Mouse (Mus musculus) kidney, adult 2 months (tissue): ENCODE results near the gene Nsun4. TPM values are rescaled to one million over a fixed set of nuclear protein-coding genes. Genes with fewer than 3 reads are reported as not detected.

ENCODE experiments used
- DNase-seq: peaks from one replicate; pipeline ENCODE4 v3.0.0; 2021
- H3K27ac ChIP-seq: fragments of 200-500 bp; 2 replicates; pipeline ENCODE4 v1.5.1; 2012; ENCODE audit warnings: low read depth, low read length, control low read depth, inconsistent platforms; ENCODE audit not compliant: insufficient read depth
- H3K27me3 ChIP-seq: fragments of 200-500 bp; replicated peaks from 2 replicates; pipeline ENCODE4 v1.6.1; 2012; ENCODE audit warnings: mild to moderate bottlenecking, moderate library complexity, low read length, inconsistent platforms; ENCODE audit not compliant: control insufficient read depth, insufficient read depth
- H3K36me3 ChIP-seq: fragments of 200-500 bp; 2 replicates; pipeline ENCODE4 v1.6.1; 2012; ENCODE audit warnings: mild to moderate bottlenecking, moderate library complexity, low read length, inconsistent platforms; ENCODE audit not compliant: control insufficient read depth, insufficient read depth
- H3K4me1 ChIP-seq: fragments of 200-500 bp; 2 replicates; pipeline ENCODE4 v1.6.1; 2011; ENCODE audit warnings: low read length; ENCODE audit not compliant: control insufficient read depth, insufficient read depth
- H3K4me3 ChIP-seq: fragments of 200-500 bp; 2 replicates; pipeline ENCODE4 v1.5.1; 2011; ENCODE audit warnings: mild to moderate bottlenecking, low read depth, low read length, control low read depth; ENCODE audit not compliant: insufficient read depth
- CTCF ChIP-seq: fragments of 200-500 bp; conservative IDR thresholded peaks from 2 replicates; pipeline ENCODE4 v1.5.1; 2011; ENCODE audit warnings: low read depth, mild to moderate bottlenecking, control low read depth, low read length, moderate library complexity, mixed read lengths; ENCODE audit not compliant: insufficient read depth, insufficient read length
- POLR2A ChIP-seq: fragments of 200-500 bp; IDR thresholded peaks from one replicate; pipeline ENCODE4 v1.6.1; 2011; ENCODE audit warnings: low read depth, low read length, control low read depth
- WGBS: fragments of 180-500 bp; shearing (Covaris S2); methylation state at CpG from one replicate; pipeline ENCODE4 v1.1.7; 2018; 5-methylcytosine and 5-hydroxymethylcytosine counted together
- polyA plus RNA-seq: library from polyadenylated mRNA; depleted of rRNA; stranded (reverse); fragments of >200 nt; gene quantifications from 2 replicates; pipeline ENCODE4 v1.2.3, GENCODE M21; 2012

Gene Nsun4
- polyA plus RNA-seq, 1 experiment: 16.7 TPM

DNA sequence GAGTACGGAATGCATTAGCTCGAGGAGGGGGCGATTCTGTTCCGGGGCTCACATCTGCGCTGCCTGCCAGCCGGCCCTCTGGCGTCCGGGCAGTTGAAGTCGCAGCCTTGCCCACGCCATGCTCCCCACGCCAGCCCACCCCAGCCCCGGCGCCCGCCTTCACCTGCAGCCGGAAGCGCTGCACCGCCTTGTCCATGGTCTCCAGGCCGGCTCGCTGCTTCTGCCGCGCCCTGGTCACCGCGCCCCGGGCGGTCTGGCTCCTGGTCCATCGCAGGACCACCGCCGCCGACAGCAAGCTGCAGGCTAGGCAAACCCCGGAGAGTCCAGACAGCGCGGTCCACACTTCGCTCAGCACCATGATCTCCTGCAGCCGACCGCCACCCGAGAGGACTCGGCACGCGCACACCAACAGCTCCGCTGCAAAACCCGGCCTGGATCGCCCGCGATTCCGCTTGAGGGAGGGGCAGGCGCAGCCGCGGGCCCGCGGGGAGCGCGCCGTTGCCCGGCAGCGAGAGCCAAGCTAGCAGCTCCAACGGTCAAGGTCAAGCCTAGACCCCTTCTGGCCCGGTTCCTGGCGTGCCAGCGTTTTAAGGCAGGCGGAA, 36.3 kb downstream of the Nsun4 start:
- no peaks in the 10 kb centered on the region for H3K27me3 ChIP-seq
- peak; percentile 94 for DNase-seq
- peak overlapping the region; percentile 67 for H3K27ac ChIP-seq

DNA sequence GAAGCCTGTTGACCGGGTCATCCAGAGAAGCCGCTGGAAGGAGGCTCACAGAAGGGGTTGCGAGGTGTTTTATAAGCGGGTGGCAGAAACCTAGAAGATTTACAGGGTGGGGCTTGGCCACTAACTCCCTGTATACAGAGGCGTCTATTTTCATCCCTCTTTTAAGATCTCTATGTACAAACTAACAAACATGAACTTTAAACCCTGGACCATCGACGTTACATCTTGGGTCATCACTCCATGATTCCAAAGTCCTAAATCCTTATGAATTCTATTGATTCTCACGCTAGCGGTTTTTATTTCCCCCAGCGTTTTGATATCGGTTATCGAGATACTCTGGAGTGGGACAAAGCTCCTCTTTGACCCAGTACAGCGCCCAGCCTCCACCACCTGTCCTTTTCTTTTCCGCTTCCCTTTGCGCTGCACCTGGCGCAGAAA, 36.8 kb downstream of the Nsun4 start:
- Histone ChIP-seq H3K4me3 (peak overlapping the region; percentile 83), H3K36me3 (no peaks in the 10 kb centered on the region), H3K27ac (peak overlapping the region; percentile 67), H3K27me3 (no peaks in the 10 kb centered on the region), H3K4me1 (peaks cover 14% of the 10 kb centered on the region)
- 5% methylated on average over 16 of the region's 16 CpGs for WGBS
- TF ChIP-seq POLR2A: no peak
- TF ChIP-seq CTCF: no peak
- peak; percentile 51 for DNase-seq

More for the DNA sequence above, 36.3 kb downstream of the Nsun4 start:
- peak overlapping the region; percentile 83 for H3K4me3 ChIP-seq
- 3% methylated on average over 60 of the region's 60 CpGs for WGBS
- no peaks in the 10 kb centered on the region for H3K36me3 ChIP-seq
- H3K4me1 ChIP-seq: peaks cover 14% of the 10 kb centered on the region
- TF ChIP-seq POLR2A: no peak
- TF ChIP-seq CTCF: no peak

DNA sequence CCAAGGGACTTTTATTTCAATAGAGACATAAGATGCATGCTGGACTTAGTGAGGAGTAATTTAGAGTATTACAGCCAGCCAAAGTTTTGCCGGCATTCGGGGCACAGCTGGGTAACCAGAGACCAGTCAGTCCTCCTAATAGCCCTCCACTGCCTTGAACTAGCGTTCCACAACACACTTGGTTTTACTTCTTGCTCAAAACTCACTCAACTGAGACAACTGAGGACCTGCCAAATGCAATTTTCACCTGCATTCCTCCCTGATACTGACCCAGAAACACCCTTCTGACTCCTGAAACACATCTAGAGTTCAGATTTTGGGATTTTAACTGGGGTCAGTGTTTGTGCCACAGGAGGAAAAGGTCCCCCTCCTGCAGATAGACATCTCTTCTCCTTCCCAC, 37.3 kb downstream of the Nsun4 start:
- H3K27ac ChIP-seq: peak overlapping the region; percentile 47
- peak overlapping the region; percentile 83 for H3K4me3 ChIP-seq
- H3K27me3 ChIP-seq: no peaks in the 10 kb centered on the region
- TF ChIP-seq POLR2A: no peak
- no peak for TF ChIP-seq CTCF
- H3K36me3 ChIP-seq: no peaks in the 10 kb centered on the region
- 17% methylated on average over 3 of the region's 3 CpGs for WGBS
- peaks cover 14% of the 10 kb centered on the region for H3K4me1 ChIP-seq
- DNase-seq: peak; percentile 77

DNA sequence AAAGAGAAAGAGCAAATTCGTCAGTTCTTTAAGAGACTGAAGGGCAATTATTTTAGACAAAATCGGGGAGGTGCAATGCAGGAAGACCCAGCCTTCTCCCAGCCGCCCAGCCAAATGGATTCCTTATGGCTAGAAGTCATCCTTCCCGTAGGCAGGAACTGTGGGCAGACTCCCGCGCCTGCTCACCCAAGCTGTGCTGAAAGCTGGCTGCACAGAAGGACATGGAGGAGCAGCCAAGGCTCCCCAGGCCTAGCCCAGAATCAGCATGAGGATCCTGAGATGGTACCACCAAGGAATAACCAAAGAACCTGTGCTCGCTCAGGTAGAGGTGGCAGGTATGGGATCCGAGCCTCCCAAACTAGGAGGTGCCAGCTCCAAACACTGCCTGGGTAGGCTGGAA, 37.7 kb downstream of the Nsun4 start:
- Histone ChIP-seq H3K36me3 (no peaks in the 10 kb centered on the region), H3K4me3 (peak overlapping the region; percentile 83), H3K27me3 (no peaks in the 10 kb centered on the region), H3K27ac (no peak overlapping the region), H3K4me1 (peaks cover 14% of the 10 kb centered on the region)
- TF ChIP-seq POLR2A: no peak
- TF ChIP-seq CTCF: no peak
- no peak for DNase-seq
- 40% methylated on average over 8 of the region's 8 CpGs for WGBS

DNA sequence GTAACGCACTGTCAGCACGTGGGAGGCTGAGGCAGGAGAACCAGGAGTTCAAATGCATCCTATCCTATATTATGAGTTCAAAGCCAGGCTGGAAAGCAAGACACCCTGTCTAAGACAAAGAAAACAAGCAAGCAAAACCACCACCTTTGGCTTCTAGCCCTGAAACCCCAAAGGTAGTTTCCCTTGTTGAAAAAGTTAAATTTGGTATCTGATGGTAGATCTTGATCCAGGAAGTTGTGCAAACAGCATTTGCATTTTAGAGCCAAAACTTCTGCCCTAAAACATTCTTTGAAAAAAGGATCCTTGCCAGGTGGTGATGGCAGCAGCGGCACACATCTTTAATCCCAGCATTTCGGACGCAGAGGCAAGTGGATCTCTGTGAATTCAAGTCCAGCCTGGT, 38.2 kb downstream of the Nsun4 start:
- no peak overlapping the region for H3K4me3 ChIP-seq
- no peaks in the 10 kb centered on the region for H3K27me3 ChIP-seq

DNA sequence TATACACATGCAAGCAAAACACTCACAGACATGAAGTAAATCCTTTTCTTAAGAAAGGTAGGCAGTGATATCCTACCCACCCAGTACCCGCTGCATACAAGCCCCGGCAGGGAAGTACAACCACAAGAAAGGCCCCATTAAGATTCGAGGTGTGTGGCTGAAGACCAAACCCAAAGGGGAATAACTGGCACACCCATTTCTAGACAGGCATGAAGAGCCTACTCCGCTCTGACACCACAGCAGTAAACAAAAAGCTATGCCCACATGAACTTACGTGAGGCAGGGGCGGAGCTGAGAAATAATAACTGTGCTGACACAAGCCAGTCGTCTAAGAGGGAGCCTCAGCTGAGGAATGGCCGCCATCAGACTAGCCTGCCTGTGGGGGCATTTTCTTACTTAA, 43.5 kb downstream of the Nsun4 start:
- Histone ChIP-seq H3K4me3 (no peak overlapping the region), H3K4me1 (peaks cover 8% of the 10 kb centered on the region; the same call in 1 of the 2 replicates), H3K36me3 (no peaks in the 10 kb centered on the region), H3K27ac (no peak overlapping the region), H3K27me3 (no peaks in the 10 kb centered on the region)
- 79% methylated on average over 8 of the region's 8 CpGs for WGBS
- no peak for TF ChIP-seq CTCF
- TF ChIP-seq POLR2A: no peak
- no peak for DNase-seq

More for the DNA sequence above, 38.2 kb downstream of the Nsun4 start:
- no peak for TF ChIP-seq CTCF
- TF ChIP-seq POLR2A: no peak
- DNase-seq: no peak
- 81% methylated on average over 5 of the region's 5 CpGs for WGBS
- Histone ChIP-seq H3K4me1 (peaks cover 14% of the 10 kb centered on the region), H3K36me3 (no peaks in the 10 kb centered on the region), H3K27ac (no peak overlapping the region)

DNA sequence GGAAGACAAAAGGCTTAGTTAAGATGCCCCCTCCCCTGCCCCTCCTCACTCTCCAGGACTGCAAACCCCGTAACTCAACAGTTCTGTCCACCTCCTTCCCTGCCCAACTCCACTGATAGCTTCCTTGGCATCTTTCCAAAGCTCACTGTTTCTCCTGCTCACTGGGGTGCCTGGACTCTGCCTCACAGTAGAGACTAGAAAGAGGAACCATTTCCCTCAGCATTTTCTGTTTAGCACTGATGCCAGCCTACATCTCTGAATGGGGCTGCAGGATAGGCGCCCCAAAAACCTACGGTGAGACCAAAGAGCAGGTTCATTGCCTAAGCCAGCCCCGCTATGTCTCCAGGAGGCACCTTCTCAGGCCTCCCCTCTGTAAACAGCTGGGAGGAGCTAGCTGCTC, 52.5 kb downstream of the Nsun4 start:
- no peaks in the 10 kb centered on the region for H3K36me3 ChIP-seq

DNA sequence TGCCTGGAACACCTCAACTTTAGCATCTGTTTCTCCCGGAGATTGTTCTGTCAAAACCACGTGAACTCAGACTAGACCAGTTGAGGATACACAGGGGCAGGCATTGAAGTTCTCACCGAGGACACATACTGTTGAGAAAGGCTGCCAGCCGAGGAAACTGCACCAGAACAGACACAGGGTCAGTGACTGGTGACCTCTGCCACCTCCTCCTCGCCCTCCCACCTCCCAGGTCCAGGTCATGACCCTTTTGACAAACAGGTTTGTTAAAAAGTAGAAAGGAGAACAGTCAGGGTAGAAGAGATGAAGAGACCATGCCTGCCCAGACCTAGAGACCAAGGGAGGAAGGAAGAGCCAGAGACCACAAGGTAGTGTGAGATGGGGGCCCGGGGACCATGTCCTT, 53.0 kb downstream of the Nsun4 start:
- Histone ChIP-seq H3K27ac (no peak overlapping the region), H3K4me3 (no peak overlapping the region), H3K36me3 (no peaks in the 10 kb centered on the region), H3K27me3 (no peaks in the 10 kb centered on the region), H3K4me1 (no peaks in the 10 kb centered on the region)
- WGBS: 65% methylated on average over 6 of the region's 6 CpGs
- no peak for DNase-seq
- TF ChIP-seq CTCF: no peak
- no peak for TF ChIP-seq POLR2A

More for the DNA sequence above, 52.5 kb downstream of the Nsun4 start:
- DNase-seq: no peak
- TF ChIP-seq CTCF (no peak), POLR2A (no peak)
- Histone ChIP-seq H3K27ac (no peak overlapping the region), H3K4me1 (no peaks in the 10 kb centered on the region), H3K4me3 (no peak overlapping the region), H3K27me3 (no peaks in the 10 kb centered on the region)
- 75% methylated on average over 4 of the region's 4 CpGs for WGBS
